In genomic region chr12:112994153-112994552, GRCm38 (mm10) we compare ENCODE assay signal across 17 mouse cellular contexts. TPM values are rescaled to one million over a fixed set of nuclear protein-coding genes. Genes with fewer than 3 reads are reported as not detected.
A peak's percentile ranks its signal among the peaks of the same experiment; 100 is the strongest.
DNase-seq lines count a peak whose midpoint lies in the region; ATAC-seq and TF ChIP-seq lines count a peak whose summit lies in the region.
"Had no signal": no experiment of that assay in that cellular context is flagged by ENCODE, and none has a peak within 500 bp of the region (broad histone marks: within the 10 kb centered on the region; RNA-seq: fewer than 3 reads in every experiment).

No protein-coding gene starts in this region.

- no peak for TF ChIP-seq POLR2A in kidney, adult 2 months (IDR thresholded peaks at IDR 0.05; ENCODE audit: low read depth, low read length)

- H3K36me3 ChIP-seq in kidney, adult 2 months (ENCODE audit: control insufficient read depth, insufficient read depth, low read length), result no peaks in the 10 kb centered on the region
- H3K36me3 ChIP-seq in megakaryocyte, embryonic 14.5 days (replicated peaks; ENCODE audit: low read length), result peaks cover 58% of the 10 kb centered on the region
- no peaks in the 10 kb centered on the region; the same call in 1 of the 2 replicates for H3K36me3 ChIP-seq in forebrain, embryonic 11.5 days (ENCODE audit: control insufficient read depth, insufficient read depth, low read length)

- no peak overlapping the region for H3K4me3 ChIP-seq in kidney, adult 2 months (ENCODE audit: insufficient read depth, low read depth, low read length)
- peak overlapping the region; percentile 60 for H3K4me3 ChIP-seq in megakaryocyte, embryonic 14.5 days (replicated peaks)
- no peak overlapping the region for H3K4me3 ChIP-seq in gastrocnemius, adult 2 months
- no peak overlapping the region for H3K4me3 ChIP-seq in forebrain, embryonic 11.5 days (ENCODE audit: low read depth, low read length)
- H3K4me3 ChIP-seq: embryonic facial prominence, embryonic 12.5 days; forebrain, embryonic 10.5 days; hindbrain, embryonic 12.5 days; limb, embryonic 10.5 days; liver, embryonic 15.5 days had no signal

- peak; percentile 27 for DNase-seq in kidney, adult 2 months
- no peak for DNase-seq in kidney, adult 8-10 months
- DNase-seq in thymus, postnatal 25 days, result peak; percentile 78
- DNase-seq in gastrocnemius, adult 2 months, result no peak
- no peak for DNase-seq in adrenal gland, postnatal 36 days
- no peak for DNase-seq in forebrain, embryonic 11.5 days (ENCODE audit: low spot score)
- DNase-seq: adrenal gland, adult 2 months; cerebellum, postnatal 14 days; right cerebral cortex, postnatal 14 days had no signal

- H3K27me3 ChIP-seq in kidney, adult 2 months (replicated peaks; ENCODE audit: control insufficient read depth, insufficient read depth, low read length), result no peaks in the 10 kb centered on the region
- H3K27me3 ChIP-seq in megakaryocyte, embryonic 14.5 days (replicated peaks), result no peaks in the 10 kb centered on the region
- H3K27me3 ChIP-seq in forebrain, embryonic 11.5 days (ENCODE audit: control insufficient read depth, insufficient read depth, low read length), result no peaks in the 10 kb centered on the region
- H3K27me3 ChIP-seq: embryonic facial prominence, embryonic 12.5 days; hindbrain, embryonic 12.5 days; liver, embryonic 15.5 days had no signal

- intact Hi-C loops in gastrocnemius, adult 2 months (cut with DNase I), result no loop called here

- WGBS in kidney, adult 2 months, result 36% methylated on average over 4 of the region's 4 CpGs
- 88% methylated on average over 4 of the region's 4 CpGs for WGBS in forebrain, embryonic 11.5 days

- no peak overlapping the region for H3K4me2 ChIP-seq in forebrain, embryonic 11.5 days (ENCODE audit: low read depth, low read length, severe bottlenecking)
- H3K4me2 ChIP-seq: embryonic facial prominence, embryonic 12.5 days; hindbrain, embryonic 12.5 days; liver, embryonic 15.5 days had no signal

- H3K9ac ChIP-seq in forebrain, embryonic 11.5 days (ENCODE audit: low read length), result no peak overlapping the region
- H3K9ac ChIP-seq: embryonic facial prominence, embryonic 12.5 days; hindbrain, embryonic 12.5 days; liver, embryonic 15.5 days had no signal

- H3K27ac ChIP-seq in kidney, adult 2 months (ENCODE audit: insufficient read depth, low read depth, low read length), result no peak overlapping the region
- H3K27ac ChIP-seq in gastrocnemius, adult 2 months, result no peak overlapping the region
- H3K27ac ChIP-seq in forebrain, embryonic 11.5 days (ENCODE audit: low read depth, low read length), result no peak overlapping the region
- H3K27ac ChIP-seq: embryonic facial prominence, embryonic 12.5 days; forebrain, embryonic 10.5 days; hindbrain, embryonic 12.5 days; limb, embryonic 10.5 days; liver, embryonic 15.5 days; macrophage had no signal

- peak; percentile 78 for ATAC-seq in common myeloid progenitor, adult 5-6 weeks (replicated peaks; ENCODE audit: low read depth, poor library complexity, severe bottlenecking)
- ATAC-seq in forebrain, embryonic 11.5 days (replicated peaks; ENCODE audit: low FRiP score), result no peak

- TF ChIP-seq CTCF in kidney, adult 2 months (conservative IDR thresholded peaks at IDR 0.05; ENCODE audit: insufficient read depth, insufficient read length, low read depth, low read length), result no peak
- no peak for TF ChIP-seq CTCF in gastrocnemius, adult 2 months (IDR thresholded peaks at IDR 0.05)

- H3K4me1 ChIP-seq in kidney, adult 2 months (ENCODE audit: control insufficient read depth, insufficient read depth, low read length), result peaks cover 8% of the 10 kb centered on the region
- peaks cover 60% of the 10 kb centered on the region for H3K4me1 ChIP-seq in megakaryocyte, embryonic 14.5 days
- peaks cover 6% of the 10 kb centered on the region for H3K4me1 ChIP-seq in forebrain, embryonic 11.5 days (replicated peaks; ENCODE audit: control insufficient read depth, insufficient read depth, low read length)

- peaks cover 10% of the 10 kb centered on the region for H3K9me3 ChIP-seq in megakaryocyte, embryonic 14.5 days
- no peaks in the 10 kb centered on the region for H3K9me3 ChIP-seq in forebrain, embryonic 11.5 days (ENCODE audit: control insufficient read depth, low read length)
- H3K9me3 ChIP-seq: embryonic facial prominence, embryonic 12.5 days; forebrain, embryonic 10.5 days; hindbrain, embryonic 12.5 days; limb, embryonic 10.5 days; liver, embryonic 15.5 days had no signal

RNA-seq across cellular contexts. Expression of gene Brf1, which starts 6.4 kb away (rescaled TPM):
- 44.8 and 53.0 TPM in 2 replicates for polyA plus RNA-seq in kidney, adult 2 months (2012; rRNA removed)
- total RNA-seq in common myeloid progenitor, adult 5-6 weeks (2017), result 52.4 and 55.2 TPM in 2 replicates
- polyA plus RNA-seq in megakaryocyte, embryonic 14.5 days (2012; ENCODE audit: insufficient read depth, low replicate concordance), result 11.5 and 16.3 TPM in 2 replicates
- total RNA-seq in gastrocnemius, adult 2 months (2021), result 10 to 100 TPM; 20.8 to 21.5 TPM
- 10 to 100 TPM; 42.9 to 49.6 TPM for total RNA-seq in adrenal gland, postnatal 36 days (2021)
- 67.3 and 70.8 TPM in 2 replicates for polyA plus RNA-seq in forebrain, embryonic 11.5 days (2014; fragmentation: Nextera tagmentation; extraction: Ambion mirVana)

RNA-seq across cellular contexts. Expression of gene Btbd6, which starts 17.9 kb away (rescaled TPM):
- 31.8 and 45.2 TPM in 2 replicates for polyA plus RNA-seq in kidney, adult 2 months (2012; rRNA removed)
- 3.2 and 7.4 TPM in 2 replicates for total RNA-seq in common myeloid progenitor, adult 5-6 weeks (2017)
- 25.3 and 64.2 TPM in 2 replicates for polyA plus RNA-seq in megakaryocyte, embryonic 14.5 days (2012; ENCODE audit: insufficient read depth, low replicate concordance)
- total RNA-seq in gastrocnemius, adult 2 months (2021), result 10 to 100 TPM; 13.3 to 20.6 TPM
- total RNA-seq in adrenal gland, postnatal 36 days (2021), result 10 to 100 TPM; 15.5 to 23.7 TPM
- polyA plus RNA-seq in forebrain, embryonic 11.5 days (2014; fragmentation: Nextera tagmentation; extraction: Ambion mirVana), result 26.7 and 27.8 TPM in 2 replicates

RNA-seq across cellular contexts. Expression of gene Pacs2, which starts 20.2 kb away (rescaled TPM):
- 42.4 and 47.8 TPM in 2 replicates for polyA plus RNA-seq in kidney, adult 2 months (2012; rRNA removed)
- total RNA-seq in common myeloid progenitor, adult 5-6 weeks (2017), result 15.5 and 15.9 TPM in 2 replicates
- 7.0 and 8.7 TPM in 2 replicates for polyA plus RNA-seq in megakaryocyte, embryonic 14.5 days (2012; ENCODE audit: insufficient read depth, low replicate concordance)
- 10 to 100 TPM; 35.9 to 41.0 TPM for total RNA-seq in gastrocnemius, adult 2 months (2021)
- total RNA-seq in adrenal gland, postnatal 36 days (2021), result 10 to 100 TPM; 39.7 to 46.3 TPM
- 24.7 and 25.6 TPM in 2 replicates for polyA plus RNA-seq in forebrain, embryonic 11.5 days (2014; fragmentation: Nextera tagmentation; extraction: Ambion mirVana)

RNA-seq across cellular contexts. Expression of gene Nudt14, which starts 52.2 kb away (rescaled TPM):
- 66.1 and 73.0 TPM in 2 replicates for polyA plus RNA-seq in kidney, adult 2 months (2012; rRNA removed)
- total RNA-seq in common myeloid progenitor, adult 5-6 weeks (2017), result 17.4 and 27.8 TPM in 2 replicates
- polyA plus RNA-seq in megakaryocyte, embryonic 14.5 days (2012; ENCODE audit: insufficient read depth, low replicate concordance), result 14.1 and 42.5 TPM in 2 replicates
- total RNA-seq in gastrocnemius, adult 2 months (2021), result 1 to 10 TPM; 5.4 to 7.9 TPM
- 10 to 100 TPM; 26.5 to 34.7 TPM for total RNA-seq in adrenal gland, postnatal 36 days (2021)
- polyA plus RNA-seq in forebrain, embryonic 11.5 days (2014; fragmentation: Nextera tagmentation; extraction: Ambion mirVana), result 57.6 and 59.2 TPM in 2 replicates

Comparison
In these comparisons a context has a peak if more than half of its experiments do, and no peak if none do; other contexts are left out.
1. DNase-seq: peak in kidney, adult 2 months (single experiment) and thymus, postnatal 25 days (single experiment); none in kidney, adult 8-10 months (0 of 2), gastrocnemius, adult 2 months (single experiment), adrenal gland, postnatal 36 days (0 of 2) and forebrain, embryonic 11.5 days (single experiment).